Mouse (Mus musculus) MEL (cell line): ENCODE measurements at regions not wholly inside any gene's neighbourhood (a gene's known extent, or its start where the extent isn't known, plus 50 kb on each side); places are given as distances from the start of the nearest gene placed in this dataset.

Source experiments
- DNase-seq: peaks from one replicate; pipeline ENCODE4 v3.0.0; 2011; ENCODE audit warnings: low read depth, low spot score
- H3K27ac ChIP-seq: 2 replicates; pipeline ENCODE4 v1.5.1; 2012; ENCODE audit warnings: low read depth, mild to moderate bottlenecking, control low read depth, low read length, moderate library complexity; ENCODE audit not compliant: control insufficient read depth
- H3K27me3 ChIP-seq, 2 experiments: fragments of 150-350 bp in 1 of 2; sonication (generic) in 1 of 2; 2 replicates each; pipeline ENCODE4 v1.6.1; 2012; ENCODE audit warnings: low read length in 2 of 2, mild to moderate bottlenecking in 2 of 2, improper control_type of control experiment in 1 of 2, moderate library complexity in 1 of 2; ENCODE audit not compliant: insufficient read depth in 2 of 2, control insufficient read depth in 1 of 2
- H3K36me3 ChIP-seq, 2 experiments: 2 replicates each; pipeline ENCODE4 v1.6.1; 2012 to 2014; ENCODE audit warnings: low read length in 2 of 2, improper control_type of control experiment in 1 of 2, inconsistent platforms in 1 of 2, mild to moderate bottlenecking in 1 of 2; ENCODE audit not compliant: insufficient read depth in 2 of 2, control insufficient read depth in 1 of 2
- H3K4me1 ChIP-seq, 2 experiments: fragments of 150-350 bp in 1 of 2; sonication (generic) in 1 of 2; 2 replicates each; pipeline ENCODE4 v1.6.1; 2012; ENCODE audit warnings: low read length in 2 of 2, improper control_type of control experiment in 1 of 2, mild to moderate bottlenecking in 1 of 2; ENCODE audit not compliant: insufficient read depth in 2 of 2, control insufficient read depth in 1 of 2
- H3K4me3 ChIP-seq, 2 experiments: fragments of 150-350 bp in 1 of 2; sonication (generic) in 1 of 2; 2 replicates each; pipeline ENCODE4 v1.5.1; 2012; ENCODE audit warnings: low read depth in 2 of 2, low read length in 2 of 2, mild to moderate bottlenecking in 2 of 2, moderate library complexity in 2 of 2, control low read depth in 1 of 2, improper control_type of control experiment in 1 of 2; ENCODE audit not compliant: control insufficient read depth in 1 of 2, insufficient read depth in 1 of 2
- H3K79me2 ChIP-seq: 2 replicates; pipeline ENCODE4 v1.6.1; 2012; ENCODE audit warnings: mild to moderate bottlenecking, low read length, moderate library complexity; ENCODE audit not compliant: control insufficient read depth, poor library complexity, insufficient read depth
- H3K9ac ChIP-seq: 2 replicates; pipeline ENCODE4 v1.6.1; 2012; ENCODE audit warnings: low read depth, mild to moderate bottlenecking, control low read depth, low read length, moderate library complexity; ENCODE audit not compliant: control insufficient read depth, poor library complexity, severe bottlenecking
- H3K9me3 ChIP-seq: fragments of 150-350 bp; sonication (generic); replicated peaks from 2 replicates; pipeline ENCODE4 v1.6.1; 2012; ENCODE audit warnings: mild to moderate bottlenecking, low read length, improper control_type of control experiment, moderate library complexity; ENCODE audit not compliant: insufficient read depth
- BHLHE40 ChIP-seq: IDR thresholded peaks from 2 replicates; pipeline ENCODE4 v1.6.1; 2012; ENCODE audit warnings: low read depth, mild to moderate bottlenecking, inconsistent platforms, low read length, improper control_type of control experiment, borderline replicate concordance
- CHD2 ChIP-seq: IDR thresholded peaks from 2 replicates; pipeline ENCODE4 v1.6.1; 2011; ENCODE audit warnings: low read length, improper control_type of control experiment
- CTCF ChIP-seq, 3 experiments: IDR thresholded peaks in 2 of 3; conservative IDR thresholded peaks in 1 of 3; 2 replicates each; pipeline ENCODE4 v1.5.1; 2011 to 2012; ENCODE audit warnings: low read length in 3 of 3, low read depth in 2 of 3, mild to moderate bottlenecking in 2 of 3, improper control_type of control experiment in 1 of 3, inconsistent platforms in 1 of 3, mixed read lengths in 1 of 3, moderate library complexity in 1 of 3; ENCODE audit not compliant: control insufficient read depth in 1 of 3, insufficient read depth in 1 of 3, poor library complexity in 1 of 3, severe bottlenecking in 1 of 3
- ELF1 ChIP-seq: IDR thresholded peaks from 2 replicates; pipeline ENCODE4 v1.6.1; 2014; ENCODE audit warnings: low read depth, mild to moderate bottlenecking, inconsistent platforms, low read length, improper control_type of control experiment, moderate library complexity
- ETS1 ChIP-seq: IDR thresholded peaks from 2 replicates; pipeline ENCODE4 v1.6.1; 2012; ENCODE audit warnings: low read depth, mild to moderate bottlenecking, inconsistent platforms, low read length, improper control_type of control experiment, moderate library complexity
- GABPA ChIP-seq: IDR thresholded peaks from 2 replicates; pipeline ENCODE4 v1.6.1; 2012; ENCODE audit warnings: low read depth, mild to moderate bottlenecking, inconsistent platforms, low read length, improper control_type of control experiment, moderate library complexity
- KAT2A ChIP-seq: conservative IDR thresholded peaks from 2 replicates; pipeline ENCODE4 v1.6.1; 2012; ENCODE audit warnings: low read depth, low read length, improper control_type of control experiment, inconsistent platforms
- MAFK ChIP-seq: IDR thresholded peaks from 2 replicates; pipeline ENCODE4 v1.6.1; 2011; ENCODE audit warnings: low read depth, mild to moderate bottlenecking, low read length, improper control_type of control experiment, borderline replicate concordance
- MAX ChIP-seq: IDR thresholded peaks from 2 replicates; pipeline ENCODE4 v1.6.1; 2011; ENCODE audit warnings: low read length, improper control_type of control experiment
- MAZ ChIP-seq: IDR thresholded peaks from 2 replicates; pipeline ENCODE4 v1.6.1; 2012; ENCODE audit warnings: low read depth, mild to moderate bottlenecking, inconsistent platforms, low read length, improper control_type of control experiment
- MYB ChIP-seq: IDR thresholded peaks from 2 replicates; pipeline ENCODE4 v1.6.1; 2011; ENCODE audit warnings: mild to moderate bottlenecking, low read depth, low read length, improper control_type of control experiment
- MYC ChIP-seq: IDR thresholded peaks from 2 replicates; pipeline ENCODE4 v1.6.1; 2011; ENCODE audit warnings: low read depth, mild to moderate bottlenecking, low read length, improper control_type of control experiment, moderate library complexity
- POLR2AphosphoS2 ChIP-seq: IDR thresholded peaks from 2 replicates; pipeline ENCODE4 v1.6.1; 2011; ENCODE audit warnings: low read length, improper control_type of control experiment
- POLR2AphosphoS5 ChIP-seq: IDR thresholded peaks from 2 replicates; pipeline ENCODE4 v1.6.1; 2012; ENCODE audit warnings: low read depth, borderline replicate concordance, mild to moderate bottlenecking, inconsistent platforms, low read length, moderate library complexity, mixed read lengths
- RCOR1 ChIP-seq: IDR thresholded peaks from 2 replicates; pipeline ENCODE4 v1.6.1; 2012; ENCODE audit warnings: low read depth, mild to moderate bottlenecking, inconsistent platforms, low read length, improper control_type of control experiment
- SIN3A ChIP-seq: IDR thresholded peaks from 2 replicates; pipeline ENCODE4 v1.6.1; 2012; ENCODE audit warnings: low read length, improper control_type of control experiment, inconsistent platforms
- TAL1 ChIP-seq: IDR thresholded peaks from 2 replicates; pipeline ENCODE4 v1.6.1; 2012; ENCODE audit warnings: mild to moderate bottlenecking, inconsistent platforms, low read length, moderate library complexity, mixed read lengths
- TBP ChIP-seq: IDR thresholded peaks from 2 replicates; pipeline ENCODE4 v1.8.0; 2011; ENCODE audit warnings: low read depth, low read length, improper control_type of control experiment
- TCF12 ChIP-seq: IDR thresholded peaks from 2 replicates; pipeline ENCODE4 v1.6.1; 2014; ENCODE audit warnings: low read depth, mild to moderate bottlenecking, inconsistent platforms, low read length, improper control_type of control experiment, moderate library complexity
- UBTF ChIP-seq: IDR thresholded peaks from 2 replicates; pipeline ENCODE4 v1.6.1; 2012; ENCODE audit warnings: low read depth, mild to moderate bottlenecking, inconsistent platforms, low read length, improper control_type of control experiment, moderate library complexity, borderline replicate concordance; ENCODE audit not compliant: insufficient read depth
- USF1 ChIP-seq: IDR thresholded peaks from 2 replicates; pipeline ENCODE4 v1.6.1; 2014; ENCODE audit warnings: low read depth, mild to moderate bottlenecking, inconsistent platforms, low read length, improper control_type of control experiment, moderate library complexity
- ZKSCAN1 ChIP-seq: IDR thresholded peaks from 2 replicates; pipeline ENCODE4 v1.6.1; 2012; ENCODE audit warnings: low read depth, mild to moderate bottlenecking, inconsistent platforms, low read length, improper control_type of control experiment, moderate library complexity
- ZNF384 ChIP-seq: IDR thresholded peaks from 2 replicates; pipeline ENCODE4 v1.6.1; 2012; ENCODE audit warnings: low read depth, mild to moderate bottlenecking, inconsistent platforms, low read length, improper control_type of control experiment

DNA sequence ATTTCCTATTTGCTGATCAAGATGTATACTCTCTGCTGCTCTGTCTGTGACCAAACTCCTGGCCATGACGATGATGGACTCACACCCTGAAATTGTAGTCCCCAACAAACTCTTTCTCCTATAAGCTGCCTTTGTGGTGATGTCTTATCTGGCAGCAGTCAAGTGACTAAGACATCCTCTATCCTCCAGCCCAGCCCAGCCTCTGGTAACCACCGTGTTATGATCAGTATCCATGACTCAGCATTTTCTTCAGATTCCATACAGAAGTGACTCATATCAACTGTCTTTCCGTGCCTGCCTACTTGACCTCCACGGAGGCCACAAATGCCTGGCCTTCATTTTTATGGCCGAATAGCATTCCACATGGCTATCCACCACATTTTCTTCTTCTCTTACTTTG is 124.5 kb upstream of the Sox2 start:
- Histone ChIP-seq H3K79me2 (no peaks in the 10 kb centered on the region), H3K4me1 (no peaks in the 10 kb centered on the region), H3K9me3 (no peaks in the 10 kb centered on the region), H3K36me3 (no peaks in the 10 kb centered on the region), H3K9ac (no peak overlapping the region), H3K27ac (no peak overlapping the region), H3K4me3 (no peak overlapping the region), H3K27me3 (no peaks in the 10 kb centered on the region; a peak in 1 of 4 replicates)
- no peak for TF ChIP-seq POLR2AphosphoS5
- no peak for TF ChIP-seq MAFK
- TF ChIP-seq UBTF = no peak
- no peak for TF ChIP-seq TBP
- no peak for TF ChIP-seq TAL1
- no peak for TF ChIP-seq MAZ
- no peak for TF ChIP-seq GABPA
- TF ChIP-seq CHD2 = no peak
- DNase-seq = peak; percentile 24

DNA sequence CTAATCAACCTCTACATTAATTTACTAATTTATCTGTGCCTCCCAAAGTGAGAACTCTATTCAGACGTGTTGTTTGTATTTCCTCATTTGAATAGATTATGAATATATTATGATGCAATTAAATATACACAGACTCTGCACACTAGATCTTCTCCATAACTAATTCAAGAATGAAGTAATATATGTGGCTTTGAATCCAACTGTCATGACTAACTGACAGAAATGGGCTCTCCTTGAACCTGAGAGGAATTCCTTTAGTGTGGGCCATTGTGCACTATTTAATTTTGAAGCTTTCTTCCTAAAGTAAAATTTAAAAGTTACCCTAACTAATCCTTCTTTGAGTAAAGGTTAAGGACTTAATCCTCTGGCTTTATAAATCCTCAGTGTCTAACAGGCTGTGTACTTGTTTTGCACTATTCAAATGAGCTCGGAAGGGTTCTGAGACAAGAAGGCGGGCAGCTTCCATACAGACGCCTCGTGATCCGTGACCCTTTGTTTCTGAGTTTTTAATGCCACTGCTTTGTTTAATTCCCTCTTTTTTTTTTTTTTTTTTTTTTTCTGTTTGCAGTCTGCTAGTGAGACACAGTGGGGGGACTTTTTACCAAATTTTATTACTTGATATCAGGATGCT is 128.0 kb upstream of the Sox2 start:
- H3K79me2 ChIP-seq = no peaks in the 10 kb centered on the region
- no peak overlapping the region for H3K27ac ChIP-seq
- no peaks in the 10 kb centered on the region for H3K9me3 ChIP-seq
- TF ChIP-seq ELF1 (no peak), TAL1 (no peak), CTCF (IDR thresholded peaks at IDR 0.05 in 2 of 3, conservative IDR thresholded peaks at IDR 0.05 in 1 of 3; ENCODE audit: control insufficient read depth in 1 of 3, insufficient read depth in 1 of 3, low read depth in 2 of 3, low read length in 3 of 3, poor library complexity in 1 of 3, severe bottlenecking in 1 of 3) (no peak), TBP (no peak), ETS1 (no peak), MAFK (no peak), POLR2AphosphoS5 (no peak), CHD2 (no peak)
- TF ChIP-seq, all 39 proteins: peak for 0
- Histone ChIP-seq H3K9ac (no peak overlapping the region), H3K4me3 (no peak overlapping the region), H3K4me1 (no peaks in the 10 kb centered on the region), H3K36me3 (no peaks in the 10 kb centered on the region), H3K27me3 (no peaks in the 10 kb centered on the region; a peak in 1 of 4 replicates)
- no peak for DNase-seq

- Histone ChIP-seq H3K4me1 (no peaks in the 10 kb centered on the region), H3K4me3 (no peak overlapping the region), H3K9ac (no peak overlapping the region), H3K9me3 (no peaks in the 10 kb centered on the region), H3K36me3 (no peaks in the 10 kb centered on the region), H3K27ac (no peak overlapping the region), H3K27me3 (no peaks in the 10 kb centered on the region; a peak in 1 of 4 replicates), H3K79me2 (no peaks in the 10 kb centered on the region)
- DNase-seq = no peak
- TF ChIP-seq UBTF (no peak), ZKSCAN1 (no peak), MYC (no peak), MAX (no peak), BHLHE40 (no peak), MYB (no peak), KAT2A (no peak), POLR2AphosphoS2 (no peak), TCF12 (no peak), USF1 (no peak), RCOR1 (no peak), ZNF384 (no peak), SIN3A (no peak), ETS1 (no peak), GABPA (no peak), CHD2 (no peak), MAFK (no peak)
These were observed 128.7 kb upstream of the Sox2 start for GRCm38 (mm10) chr3:34521357-34522053.
